Mouse (Mus musculus) ES-Bruce4 (cell line): ENCODE measurements around the gene St13.

ENCODE experiments used
- CTCF ChIP-seq: IDR thresholded peaks from one replicate; pipeline ENCODE4 v1.8.1; 2011; ENCODE audit warnings: low read depth, low read length
- EP300 ChIP-seq: IDR thresholded peaks from 2 replicates; pipeline ENCODE4 v1.6.1; 2011; ENCODE audit warnings: low read depth, low read length; ENCODE audit not compliant: insufficient read depth
- POLR2A ChIP-seq: IDR thresholded peaks from one replicate; pipeline ENCODE4 v1.8.1; 2011; ENCODE audit warnings: low read length; ENCODE audit not compliant: insufficient read depth

- no peak for TF ChIP-seq POLR2A
- TF ChIP-seq CTCF = no peak
- no peak for TF ChIP-seq EP300
Observed at GRCm38 (mm10) chr15:81348366-81348765, 51.5 kb downstream of the St13 start.
